Mouse (Mus musculus) lung, postnatal 0 days (tissue): ENCODE measurements around the gene Lrcol1.

Experiments
- CTCF ChIP-seq: IDR thresholded peaks from 2 replicates; pipeline ENCODE4 v1.5.1; 2016; ENCODE audit warnings: antibody characterized with exemption, mild to moderate bottlenecking
- EP300 ChIP-seq: IDR thresholded peaks from 2 replicates; pipeline ENCODE4 v1.6.1; 2016; ENCODE audit warnings: antibody characterized with exemption, mild to moderate bottlenecking, control low read depth

DNA sequence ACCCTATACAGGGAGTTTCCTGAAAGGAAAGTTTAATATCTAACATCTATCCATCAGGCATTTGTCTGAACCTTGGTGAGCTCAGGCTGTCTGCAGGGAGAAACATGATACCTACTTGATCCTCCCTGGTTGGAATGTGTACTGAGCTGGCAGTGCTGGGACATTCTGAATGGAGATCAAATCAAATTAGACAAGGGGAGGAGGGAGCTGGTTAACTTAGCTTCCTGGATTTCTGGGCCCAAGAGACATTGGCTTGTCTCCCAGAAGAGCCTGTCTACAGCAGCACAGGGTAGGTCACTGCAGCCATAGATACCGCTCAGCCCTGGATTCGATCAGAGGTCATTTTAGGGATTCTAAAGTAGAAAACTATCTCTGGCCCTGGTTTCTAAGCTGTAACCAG, 5.7 kb upstream of the Lrcol1 start:
- TF ChIP-seq CTCF (no peak), EP300 (no peak)
